Mouse (Mus musculus): ENCODE measurements at regions not wholly inside any gene's neighbourhood (a gene's known extent, or its start where the extent isn't known, plus 50 kb on each side); places are given as distances from the start of the nearest gene placed in this dataset.

GRCm38 (mm10) chr9:52591188-52591587, 88.4 kb downstream of the AI593442 start:
- H3K27ac ChIP-seq (ENCODE audit: low read length) = no peak overlapping the region
- H3K4me1 ChIP-seq (ENCODE audit: control insufficient read depth, low read depth, low read length) = no peaks in the 10 kb centered on the region
- H3K4me3 ChIP-seq (ENCODE audit: low read depth, low read length) = no peak overlapping the region
- no peak overlapping the region for H3K9ac ChIP-seq (ENCODE audit: low read depth, low read length)
- no peak overlapping the region for H3K4me2 ChIP-seq (ENCODE audit: low read depth, low read length)
- H3K9me3 ChIP-seq (replicated peaks; ENCODE audit: control insufficient read depth, low read length) = no peaks in the 10 kb centered on the region
- no peaks in the 10 kb centered on the region for H3K36me3 ChIP-seq (ENCODE audit: control insufficient read depth, insufficient read depth)
- H3K27me3 ChIP-seq (ENCODE audit: control insufficient read depth, insufficient read depth, low read depth, low read length) = no peaks in the 10 kb centered on the region
- 72% methylated on average over 3 of the region's 3 CpGs for WGBS (ENCODE audit: insufficient replicate concordance)
- no peak for ATAC-seq (ENCODE audit: low read depth)

- no peak overlapping the region for H3K27ac ChIP-seq (ENCODE audit: low read length)
- WGBS (ENCODE audit: insufficient replicate concordance) = 57% methylated on average over 4 of the region's 4 CpGs
- ATAC-seq (ENCODE audit: low read depth) = no peak
- no peaks in the 10 kb centered on the region for H3K27me3 ChIP-seq (ENCODE audit: control insufficient read depth, insufficient read depth, low read depth, low read length)
- no peaks in the 10 kb centered on the region for H3K4me1 ChIP-seq (ENCODE audit: control insufficient read depth, low read depth, low read length)
- H3K4me3 ChIP-seq (ENCODE audit: low read depth, low read length) = no peak overlapping the region
- H3K4me2 ChIP-seq (ENCODE audit: low read depth, low read length) = no peak overlapping the region
- H3K36me3 ChIP-seq (ENCODE audit: control insufficient read depth, insufficient read depth) = no peaks in the 10 kb centered on the region
- H3K9ac ChIP-seq (ENCODE audit: low read depth, low read length) = no peak overlapping the region
- no peaks in the 10 kb centered on the region for H3K9me3 ChIP-seq (replicated peaks; ENCODE audit: control insufficient read depth, low read length)
Measured at GRCm38 (mm10) chr9:52574066-52574465, 105.5 kb downstream of the AI593442 start.

GRCm38 (mm10) chr9:52551577-52552281, 127.9 kb downstream of the AI593442 start:
- Histone ChIP-seq H3K36me3 (ENCODE audit: control insufficient read depth, insufficient read depth) (no peaks in the 10 kb centered on the region), H3K4me2 (ENCODE audit: low read depth, low read length) (no peak overlapping the region), H3K27me3 (ENCODE audit: control insufficient read depth, insufficient read depth, low read depth, low read length) (no peaks in the 10 kb centered on the region), H3K9ac (ENCODE audit: low read depth, low read length) (no peak overlapping the region), H3K27ac (ENCODE audit: low read length) (no peak overlapping the region), H3K4me3 (ENCODE audit: low read depth, low read length) (no peak overlapping the region), H3K4me1 (ENCODE audit: control insufficient read depth, low read depth, low read length) (no peaks in the 10 kb centered on the region), H3K9me3 (replicated peaks; ENCODE audit: control insufficient read depth, low read length) (no peaks in the 10 kb centered on the region)
- no peak for ATAC-seq (ENCODE audit: low read depth)
- 34% methylated on average over 2 of the region's 2 CpGs for WGBS (ENCODE audit: insufficient replicate concordance)

- Histone ChIP-seq H3K27ac (ENCODE audit: low read length) (no peak overlapping the region), H3K27me3 (ENCODE audit: control insufficient read depth, insufficient read depth, low read depth, low read length) (no peaks in the 10 kb centered on the region), H3K9ac (ENCODE audit: low read depth, low read length) (no peak overlapping the region), H3K4me3 (ENCODE audit: low read depth, low read length) (no peak overlapping the region), H3K4me1 (ENCODE audit: control insufficient read depth, low read depth, low read length) (no peaks in the 10 kb centered on the region), H3K4me2 (ENCODE audit: low read depth, low read length) (no peak overlapping the region), H3K36me3 (ENCODE audit: control insufficient read depth, insufficient read depth) (no peaks in the 10 kb centered on the region), H3K9me3 (replicated peaks; ENCODE audit: control insufficient read depth, low read length) (no peaks in the 10 kb centered on the region)
- ATAC-seq (ENCODE audit: low read depth) = no peak
- WGBS (ENCODE audit: insufficient replicate concordance) = 57% methylated on average over 2 of the region's 2 CpGs
Measured at GRCm38 (mm10) chr9:52546071-52546470, 133.5 kb downstream of the AI593442 start.

GRCm38 (mm10) chr9:52539086-52539485, 140.5 kb downstream of the AI593442 start:
- Histone ChIP-seq H3K9ac (ENCODE audit: low read depth, low read length) (no peak overlapping the region), H3K9me3 (replicated peaks; ENCODE audit: control insufficient read depth, low read length) (no peaks in the 10 kb centered on the region), H3K36me3 (ENCODE audit: control insufficient read depth, insufficient read depth) (no peaks in the 10 kb centered on the region), H3K27ac (ENCODE audit: low read length) (no peak overlapping the region), H3K4me2 (ENCODE audit: low read depth, low read length) (no peak overlapping the region), H3K4me1 (ENCODE audit: control insufficient read depth, low read depth, low read length) (no peaks in the 10 kb centered on the region), H3K4me3 (ENCODE audit: low read depth, low read length) (no peak overlapping the region), H3K27me3 (ENCODE audit: control insufficient read depth, insufficient read depth, low read depth, low read length) (no peaks in the 10 kb centered on the region)
- WGBS (ENCODE audit: insufficient replicate concordance) = 43% methylated on average over 3 of the region's 3 CpGs
- ATAC-seq (ENCODE audit: low read depth) = no peak

- 50% methylated on average over 6 of the region's 6 CpGs for WGBS (ENCODE audit: insufficient replicate concordance)
- Histone ChIP-seq H3K4me1 (ENCODE audit: control insufficient read depth, low read depth, low read length) (no peaks in the 10 kb centered on the region), H3K9me3 (replicated peaks; ENCODE audit: control insufficient read depth, low read length) (no peaks in the 10 kb centered on the region)
Measured at GRCm38 (mm10) chr9:52529444-52529915, 150.1 kb downstream of the AI593442 start.

GRCm38 (mm10) chr9:52500487-52500886, 179.1 kb downstream of the AI593442 start:
- Histone ChIP-seq H3K9ac (ENCODE audit: low read depth, low read length) (no peak overlapping the region), H3K36me3 (ENCODE audit: control insufficient read depth, insufficient read depth) (no peaks in the 10 kb centered on the region), H3K27me3 (ENCODE audit: control insufficient read depth, insufficient read depth, low read depth, low read length) (no peaks in the 10 kb centered on the region), H3K27ac (ENCODE audit: low read length) (no peak overlapping the region), H3K4me2 (ENCODE audit: low read depth, low read length) (no peak overlapping the region), H3K4me1 (ENCODE audit: control insufficient read depth, low read depth, low read length) (no peaks in the 10 kb centered on the region), H3K9me3 (replicated peaks; ENCODE audit: control insufficient read depth, low read length) (no peaks in the 10 kb centered on the region), H3K4me3 (ENCODE audit: low read depth, low read length) (no peak overlapping the region)
- no peak for ATAC-seq (ENCODE audit: low read depth)
- WGBS (ENCODE audit: insufficient replicate concordance) = 63% methylated on average over 3 of the region's 3 CpGs

More at GRCm38 (mm10) chr9:52529444-52529915, 150.1 kb downstream of the AI593442 start:
- Histone ChIP-seq H3K27me3 (ENCODE audit: control insufficient read depth, insufficient read depth, low read depth, low read length) (no peaks in the 10 kb centered on the region), H3K4me3 (ENCODE audit: low read depth, low read length) (no peak overlapping the region), H3K9ac (ENCODE audit: low read depth, low read length) (no peak overlapping the region), H3K4me2 (ENCODE audit: low read depth, low read length) (no peak overlapping the region), H3K36me3 (ENCODE audit: control insufficient read depth, insufficient read depth) (no peaks in the 10 kb centered on the region), H3K27ac (ENCODE audit: low read length) (no peak overlapping the region)
- ATAC-seq (ENCODE audit: low read depth) = no peak

- Histone ChIP-seq H3K36me3 (ENCODE audit: control insufficient read depth, insufficient read depth) (no peaks in the 10 kb centered on the region), H3K9ac (ENCODE audit: low read depth, low read length) (no peak overlapping the region), H3K4me1 (ENCODE audit: control insufficient read depth, low read depth, low read length) (no peaks in the 10 kb centered on the region), H3K4me3 (ENCODE audit: low read depth, low read length) (no peak overlapping the region), H3K9me3 (replicated peaks; ENCODE audit: control insufficient read depth, low read length) (no peaks in the 10 kb centered on the region), H3K27me3 (ENCODE audit: control insufficient read depth, insufficient read depth, low read depth, low read length) (no peaks in the 10 kb centered on the region), H3K4me2 (ENCODE audit: low read depth, low read length) (no peak overlapping the region), H3K27ac (ENCODE audit: low read length) (no peak overlapping the region)
- ATAC-seq (ENCODE audit: low read depth) = no peak
- WGBS (ENCODE audit: insufficient replicate concordance) = 49% methylated on average over 8 of the region's 8 CpGs
Measured at GRCm38 (mm10) chr9:52495483-52496270, 183.9 kb downstream of the AI593442 start.

- ATAC-seq (ENCODE audit: low read depth) = no peak
- H3K9me3 ChIP-seq (replicated peaks; ENCODE audit: control insufficient read depth, low read length) = no peaks in the 10 kb centered on the region
- WGBS (ENCODE audit: insufficient replicate concordance) = 40% methylated on average over 2 of the region's 2 CpGs
- H3K4me1 ChIP-seq (ENCODE audit: control insufficient read depth, low read depth, low read length) = no peaks in the 10 kb centered on the region
- no peaks in the 10 kb centered on the region for H3K36me3 ChIP-seq (ENCODE audit: control insufficient read depth, insufficient read depth)
- no peak overlapping the region for H3K27ac ChIP-seq (ENCODE audit: low read length)
- H3K9ac ChIP-seq (ENCODE audit: low read depth, low read length) = no peak overlapping the region
- H3K4me3 ChIP-seq (ENCODE audit: low read depth, low read length) = no peak overlapping the region
- H3K27me3 ChIP-seq (ENCODE audit: control insufficient read depth, insufficient read depth, low read depth, low read length) = no peaks in the 10 kb centered on the region
- H3K4me2 ChIP-seq (ENCODE audit: low read depth, low read length) = no peak overlapping the region
Measured at GRCm38 (mm10) chr9:52492947-52493505, 186.6 kb downstream of the AI593442 start.
